Mouse (Mus musculus) limb, embryonic 13.5 days (tissue): Measurements from ENCODE around the gene Fxyd3. TPM values are rescaled to one million over a fixed set of nuclear protein-coding genes. Genes with fewer than 3 reads are reported as not detected.

ENCODE experiments used
- ATAC-seq: fragments of 200-750 bp; cut with Nextera tagmentation; 2 replicates; pipeline ENCODE4 v1.8.0; 2017; ENCODE audit warnings: low read depth, moderate number of reproducible peaks, moderate TSS enrichment; ENCODE audit not compliant: low FRiP score
- H3K27ac ChIP-seq: fragments of 300-500 bp; sonication (generic); 2 replicates; pipeline ENCODE4 v1.5.1; 2015; ENCODE audit warnings: inconsistent platforms, mild to moderate bottlenecking, moderate library complexity
- H3K27me3 ChIP-seq: fragments of 300-500 bp; sonication (generic); 2 replicates; pipeline ENCODE4 v1.6.1; 2015; ENCODE audit warnings: mild to moderate bottlenecking, inconsistent platforms
- H3K36me3 ChIP-seq: fragments of 300-500 bp; sonication (generic); 2 replicates; pipeline ENCODE4 v1.6.1; 2015; ENCODE audit warnings: inconsistent platforms, mild to moderate bottlenecking, moderate library complexity
- H3K4me1 ChIP-seq: fragments of 300-500 bp; sonication (generic); 2 replicates; pipeline ENCODE4 v1.6.1; 2015; ENCODE audit warnings: inconsistent platforms
- H3K4me2 ChIP-seq: fragments of 300-500 bp; sonication (generic); replicated peaks from 2 replicates; pipeline ENCODE4 v1.6.1; 2015; ENCODE audit warnings: inconsistent platforms, mild to moderate bottlenecking, moderate library complexity
- H3K4me3 ChIP-seq: fragments of 300-500 bp; sonication (generic); 2 replicates; pipeline ENCODE4 v1.5.1; 2015; ENCODE audit warnings: moderate library complexity, mild to moderate bottlenecking, inconsistent platforms
- H3K9ac ChIP-seq: fragments of 300-500 bp; sonication (generic); 2 replicates; pipeline ENCODE4 v1.6.1; 2015; ENCODE audit warnings: mild to moderate bottlenecking, inconsistent platforms
- H3K9me3 ChIP-seq: fragments of 300-500 bp; sonication (generic); 2 replicates; pipeline ENCODE4 v1.6.1; 2016; ENCODE audit warnings: inconsistent platforms
- WGBS: fragments of 180-500 bp; shearing (Covaris S2); methylation state at CpG from one replicate; pipeline ENCODE4 v1.1.7; 2015; 5-methylcytosine and 5-hydroxymethylcytosine counted together
- polyA plus RNA-seq: library from polyadenylated mRNA; unstranded; fragments of >200 nt; fragmentation: Nextera tagmentation; extraction: Ambion mirVana; gene quantifications from 2 replicates; pipeline ENCODE4 v1.2.1, GENCODE M21; 2015

The Fxyd3 gene
- polyA plus RNA-seq, result 32.9 and 34.8 TPM in 2 replicates

DNA sequence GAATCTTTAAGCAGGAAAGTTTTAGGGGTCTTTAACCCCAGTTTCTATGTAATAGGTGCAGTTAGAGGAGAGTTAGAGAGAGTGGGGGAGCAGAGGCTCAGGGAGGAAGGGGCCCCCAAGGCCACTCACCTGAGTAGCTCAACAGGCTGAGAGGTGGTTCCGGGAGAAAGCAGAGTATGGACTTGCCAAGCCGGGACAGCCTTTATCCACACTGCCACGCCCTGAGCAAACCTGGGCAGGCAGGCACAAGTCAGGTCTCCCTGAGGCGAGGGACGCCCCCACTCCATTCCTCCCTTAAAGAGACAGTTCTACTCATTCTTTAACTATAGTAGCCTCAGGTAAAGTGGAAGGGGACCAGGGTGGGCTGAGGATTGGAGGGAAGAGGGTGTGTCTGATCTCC is at the start of gene Fxyd3:
Fxyd3 (minus strand) TSS at position 213 of the 400 bp plus-strand sequence.
- no peaks in the 10 kb centered on the region for H3K36me3 ChIP-seq
- WGBS, result 43% methylated on average over 5 of the region's 5 CpGs
- peaks cover 23% of the 10 kb centered on the region for H3K4me1 ChIP-seq
- no peaks in the 10 kb centered on the region for H3K9me3 ChIP-seq
- no peaks in the 10 kb centered on the region for H3K27me3 ChIP-seq
- peak within 1 kb of the TSS; percentile 7; the same call in 1 of the 2 replicates for H3K4me3 ChIP-seq
- H3K27ac ChIP-seq, result peak within 1 kb of the TSS; percentile 40; the same call in 1 of the 2 replicates
- ATAC-seq, result no peak
- no peak within 1 kb of the TSS for H3K9ac ChIP-seq
- peak within 1 kb of the TSS; percentile 41 for H3K4me2 ChIP-seq

DNA sequence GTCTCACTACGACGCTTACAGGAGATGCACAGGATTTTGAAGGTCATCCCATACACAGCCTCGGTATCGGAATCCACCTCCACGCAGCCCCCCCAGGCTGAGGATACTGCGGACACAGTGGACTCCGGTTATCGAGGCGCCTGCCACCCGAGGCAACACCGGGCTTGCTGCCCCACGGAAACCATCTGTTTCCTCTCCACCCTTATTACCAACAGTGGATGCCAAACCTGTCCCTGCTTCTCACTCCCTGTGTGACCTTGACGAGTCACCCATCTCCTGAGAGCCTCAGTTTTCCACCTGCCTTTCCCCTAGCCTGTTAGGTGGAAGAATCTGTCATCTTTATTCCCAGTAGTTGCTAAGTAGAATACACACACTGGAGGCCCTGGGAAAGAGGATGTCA is 48.6 kb upstream of the Fxyd3 start:
- H3K4me1 ChIP-seq, result peaks cover 13% of the 10 kb centered on the region
- H3K9ac ChIP-seq, result no peak overlapping the region
- WGBS, result 86% methylated on average over 13 of the region's 13 CpGs
- peaks cover 54% of the 10 kb centered on the region for H3K27me3 ChIP-seq
- no peak for ATAC-seq
- H3K4me3 ChIP-seq, result no peak overlapping the region
- no peak overlapping the region; the same call in 1 of the 2 replicates for H3K4me2 ChIP-seq
- H3K9me3 ChIP-seq, result no peaks in the 10 kb centered on the region
- no peak overlapping the region for H3K27ac ChIP-seq
- H3K36me3 ChIP-seq, result peaks cover 19% of the 10 kb centered on the region

DNA sequence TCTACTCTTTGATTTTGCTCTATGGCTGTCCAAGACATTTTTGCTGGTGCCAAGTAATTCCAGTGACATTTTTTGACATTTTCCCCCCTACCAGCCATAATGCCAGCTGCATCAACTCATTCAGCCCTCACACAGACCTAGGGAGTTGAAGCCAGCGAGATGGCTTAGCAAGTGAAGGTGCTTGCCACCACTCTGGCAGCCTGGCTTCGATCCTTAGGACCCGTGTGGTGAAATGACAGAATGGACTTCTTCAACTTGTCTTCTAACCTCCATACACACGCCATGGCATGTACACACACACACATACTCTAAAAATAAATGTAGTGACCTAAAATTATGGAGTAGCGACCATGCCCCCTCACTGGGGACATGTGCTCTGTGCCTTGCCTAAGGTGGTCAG is 47.9 kb upstream of the Fxyd3 start:
- ATAC-seq, result no peak
- Histone ChIP-seq H3K4me2 (no peak overlapping the region), H3K27ac (no peak overlapping the region), H3K4me1 (peaks cover 13% of the 10 kb centered on the region), H3K4me3 (no peak overlapping the region), H3K9ac (no peak overlapping the region), H3K36me3 (peaks cover 11% of the 10 kb centered on the region), H3K27me3 (peaks cover 54% of the 10 kb centered on the region), H3K9me3 (no peaks in the 10 kb centered on the region)
- 87% methylated on average over 5 of the region's 5 CpGs for WGBS

DNA sequence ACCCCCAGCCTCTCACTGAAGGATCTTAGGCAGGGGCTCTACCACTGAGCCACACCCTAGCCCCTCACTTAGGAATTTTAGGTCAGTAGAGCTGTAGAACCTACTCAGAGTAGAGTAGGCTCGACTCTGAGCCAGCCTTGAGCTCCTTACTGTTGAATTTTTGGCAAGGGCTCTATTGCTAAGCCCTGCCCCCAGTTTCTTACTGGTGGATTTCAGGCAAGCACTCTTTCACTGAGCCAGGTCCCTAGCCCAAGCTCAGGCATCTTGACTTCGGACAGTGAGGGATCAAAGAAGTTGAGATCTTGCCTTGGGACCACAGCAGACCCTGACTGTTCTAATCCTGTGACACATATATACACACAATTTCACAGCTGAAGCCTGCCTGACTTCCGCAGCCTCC is 47.2 kb upstream of the Fxyd3 start:
- H3K4me1 ChIP-seq, result peaks cover 13% of the 10 kb centered on the region
- H3K9me3 ChIP-seq, result no peaks in the 10 kb centered on the region
- H3K36me3 ChIP-seq, result peaks cover 4% of the 10 kb centered on the region
- 80% methylated on average over 3 of the region's 3 CpGs for WGBS
- no peak overlapping the region for H3K4me3 ChIP-seq
- H3K27me3 ChIP-seq, result peaks cover 50% of the 10 kb centered on the region
- no peak overlapping the region for H3K9ac ChIP-seq
- ATAC-seq, result no peak
- H3K4me2 ChIP-seq, result no peak overlapping the region
- no peak overlapping the region for H3K27ac ChIP-seq

DNA sequence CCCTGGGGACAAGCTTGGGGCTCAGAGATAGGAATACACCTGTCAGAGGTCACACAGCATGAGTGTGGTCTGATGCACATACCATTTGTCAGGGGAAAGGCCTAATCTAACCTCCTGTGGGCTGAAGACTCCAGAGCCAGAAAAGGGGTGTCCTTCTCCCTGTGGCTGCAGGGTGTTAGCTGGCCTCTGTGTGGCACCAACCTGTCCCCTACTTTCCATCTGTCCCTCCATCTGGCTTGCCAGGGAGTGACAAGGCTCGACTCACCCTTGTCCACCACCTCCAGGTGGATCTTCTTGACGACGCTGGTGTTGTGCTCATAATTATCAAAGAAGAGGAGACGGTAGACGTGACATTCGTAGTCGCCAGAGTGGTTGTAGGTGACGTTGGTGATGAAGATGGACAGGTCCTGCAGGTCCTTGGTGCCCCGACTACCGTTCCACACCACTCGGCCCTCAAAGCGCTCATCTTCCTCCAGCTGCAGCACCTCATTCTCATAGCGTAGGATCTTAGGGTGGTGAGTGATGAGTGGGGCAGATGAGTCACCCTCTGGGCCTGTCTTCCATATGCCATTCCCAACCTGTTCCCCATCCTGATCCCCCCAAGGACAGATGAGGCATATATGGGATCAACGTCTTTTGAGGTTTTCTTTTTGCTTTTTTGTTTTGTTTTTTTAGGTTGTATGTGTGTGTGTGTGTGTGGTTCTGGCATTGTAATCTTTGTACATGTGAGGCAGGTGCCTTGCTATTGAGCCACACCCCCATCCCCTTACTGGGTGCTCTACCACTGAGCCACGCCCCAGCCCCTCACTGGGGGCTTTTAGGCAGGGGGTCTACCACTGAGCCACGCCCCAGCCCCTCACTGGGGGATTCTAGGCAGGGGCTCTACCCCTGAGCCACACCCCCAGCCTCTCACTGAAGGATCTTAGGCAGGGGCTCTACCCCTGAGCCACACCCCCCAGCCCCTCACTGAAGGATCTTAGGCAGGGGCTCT is 46.4 kb upstream of the Fxyd3 start:
- H3K4me3 ChIP-seq, result no peak overlapping the region
- no peak overlapping the region for H3K4me2 ChIP-seq
- no peak overlapping the region for H3K9ac ChIP-seq
- no peak overlapping the region for H3K27ac ChIP-seq
- peaks cover 8% of the 10 kb centered on the region for H3K4me1 ChIP-seq
- no peak for ATAC-seq
- 89% methylated on average over 16 of the region's 16 CpGs for WGBS
- H3K36me3 ChIP-seq, result no peaks in the 10 kb centered on the region
- H3K9me3 ChIP-seq, result no peaks in the 10 kb centered on the region
- peaks cover 42% of the 10 kb centered on the region for H3K27me3 ChIP-seq

DNA sequence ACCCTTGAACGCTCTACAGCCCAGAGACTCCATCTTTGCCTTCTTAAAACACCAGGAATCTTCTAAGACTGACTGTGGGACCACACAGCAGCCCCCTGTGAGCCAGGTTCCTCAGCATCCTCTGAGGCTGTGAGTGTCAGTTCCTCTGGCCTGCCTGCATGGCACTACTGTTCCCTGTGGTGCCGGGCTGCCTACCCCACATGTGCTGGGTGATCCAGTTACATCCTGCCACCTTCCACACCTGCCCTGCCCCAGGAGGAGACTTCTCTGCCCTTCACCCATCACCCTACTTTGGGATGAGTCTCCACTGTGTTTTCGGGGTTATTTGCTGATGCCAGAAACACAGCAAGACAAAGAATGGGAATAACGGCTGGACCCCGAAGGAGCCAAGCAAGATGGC is 43.1 kb upstream of the Fxyd3 start:
- Histone ChIP-seq H3K27me3 (peaks cover 8% of the 10 kb centered on the region), H3K36me3 (no peaks in the 10 kb centered on the region), H3K4me3 (no peak overlapping the region), H3K4me1 (peaks cover 10% of the 10 kb centered on the region), H3K27ac (no peak overlapping the region), H3K9ac (no peak overlapping the region), H3K9me3 (no peaks in the 10 kb centered on the region), H3K4me2 (no peak overlapping the region)
- no peak for ATAC-seq
- WGBS, result 78% methylated on average over 5 of the region's 5 CpGs

DNA sequence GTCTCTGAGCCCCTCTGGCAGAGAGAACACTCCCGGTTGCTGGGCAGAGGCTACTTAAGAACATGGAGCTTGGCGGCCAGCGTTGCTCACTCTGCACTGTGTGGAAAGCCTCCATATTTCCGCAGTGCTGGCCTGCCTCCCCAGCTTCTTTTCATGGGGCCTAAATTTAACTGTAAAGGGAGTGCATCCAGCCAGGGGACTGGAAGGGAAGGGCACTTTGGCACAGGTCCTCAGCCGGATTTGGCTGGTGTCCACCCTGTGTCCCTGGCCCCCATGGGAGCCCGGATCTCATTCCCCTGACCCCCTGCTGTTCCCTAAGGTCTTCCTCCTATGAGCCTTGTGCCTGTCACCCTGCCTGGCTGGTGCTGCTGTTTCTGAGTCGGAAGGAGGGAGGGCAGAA is 42.0 kb upstream of the Fxyd3 start:
- WGBS, result 80% methylated on average over 7 of the region's 7 CpGs
- no peaks in the 10 kb centered on the region for H3K9me3 ChIP-seq
- H3K9ac ChIP-seq, result no peak overlapping the region
- H3K36me3 ChIP-seq, result no peaks in the 10 kb centered on the region
- no peak overlapping the region for H3K4me2 ChIP-seq
- no peaks in the 10 kb centered on the region for H3K27me3 ChIP-seq
- peaks cover 10% of the 10 kb centered on the region for H3K4me1 ChIP-seq
- no peak overlapping the region for H3K4me3 ChIP-seq
- no peak overlapping the region for H3K27ac ChIP-seq
- no peak for ATAC-seq

DNA sequence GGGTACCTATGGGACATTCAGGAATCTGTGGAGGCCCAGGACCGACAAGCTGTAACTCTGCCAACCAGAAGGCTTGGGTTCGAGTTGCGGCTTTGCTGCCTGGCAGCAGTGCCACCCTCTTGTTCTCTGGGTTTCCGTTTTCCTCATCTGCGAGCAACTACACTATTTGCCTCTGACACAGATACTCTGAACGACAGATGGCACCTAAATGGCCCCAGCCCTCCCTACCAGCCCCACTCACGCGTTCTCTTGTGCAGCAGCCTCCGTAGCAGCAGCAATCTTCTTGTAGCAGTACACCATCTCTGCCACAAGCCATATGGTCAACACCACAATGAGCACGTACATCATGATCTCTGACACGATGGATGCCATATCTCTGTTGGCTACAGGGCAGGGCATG is 41.0 kb upstream of the Fxyd3 start:
- Histone ChIP-seq H3K27me3 (no peaks in the 10 kb centered on the region), H3K27ac (no peak overlapping the region), H3K4me1 (peaks cover 10% of the 10 kb centered on the region), H3K4me3 (no peak overlapping the region), H3K4me2 (no peak overlapping the region), H3K9ac (no peak overlapping the region), H3K36me3 (no peaks in the 10 kb centered on the region), H3K9me3 (no peaks in the 10 kb centered on the region)
- no peak for ATAC-seq
- WGBS, result 85% methylated on average over 11 of the region's 11 CpGs

DNA sequence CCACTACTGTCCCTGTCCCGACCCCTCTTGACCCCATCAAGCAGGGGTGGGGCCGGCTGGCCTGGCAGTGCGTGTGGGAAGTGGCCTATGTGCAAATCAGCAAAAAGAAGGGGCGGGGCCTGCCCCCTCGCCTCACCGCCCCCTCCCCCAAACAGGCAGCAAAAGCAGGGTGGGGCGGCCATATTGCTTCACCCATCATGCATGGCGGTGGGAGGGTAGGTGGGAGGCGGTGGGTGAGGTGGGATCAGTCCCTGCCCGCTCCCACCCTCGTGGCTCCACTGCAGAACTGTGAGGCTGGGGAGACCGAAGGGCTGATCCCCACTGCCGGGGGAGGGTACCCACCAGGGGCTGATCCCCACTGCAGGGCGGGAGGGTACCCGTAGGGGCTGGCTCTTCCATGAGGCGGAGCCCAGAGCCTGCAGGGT is 40.2 kb upstream of the Fxyd3 start:
- Histone ChIP-seq H3K36me3 (no peaks in the 10 kb centered on the region), H3K9me3 (no peaks in the 10 kb centered on the region), H3K9ac (no peak overlapping the region), H3K4me2 (no peak overlapping the region), H3K27ac (no peak overlapping the region), H3K4me3 (no peak overlapping the region), H3K4me1 (peaks cover 10% of the 10 kb centered on the region), H3K27me3 (no peaks in the 10 kb centered on the region)
- 51% methylated on average over 16 of the region's 16 CpGs for WGBS
- ATAC-seq, result no peak

DNA sequence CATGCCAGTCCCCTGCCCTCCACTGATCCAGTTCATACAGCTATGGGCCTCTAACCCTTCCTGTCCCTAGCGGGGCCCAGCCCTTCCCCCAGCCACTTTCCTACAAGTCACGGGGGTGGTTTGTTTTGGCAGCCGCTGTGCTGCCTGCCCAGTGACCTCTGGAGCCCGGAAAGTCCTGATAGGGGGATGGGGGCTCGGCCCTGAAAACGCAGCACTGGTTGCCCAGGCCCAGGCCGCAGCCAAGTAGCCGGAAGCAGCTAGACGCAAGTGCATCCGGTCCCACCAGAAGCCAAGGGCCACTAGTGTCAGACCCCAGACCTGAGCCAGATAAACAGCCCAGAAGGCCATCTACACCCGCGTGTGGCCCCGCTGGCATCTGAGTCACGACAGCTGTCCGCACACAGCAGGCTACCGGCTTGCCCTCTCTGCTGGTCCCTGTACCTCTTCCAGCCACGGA is 39.1 kb upstream of the Fxyd3 start:
- WGBS, result 29% methylated on average over 17 of the region's 17 CpGs
- Histone ChIP-seq H3K9me3 (no peaks in the 10 kb centered on the region), H3K4me2 (peak overlapping the region; percentile 45), H3K4me1 (peaks cover 10% of the 10 kb centered on the region), H3K27ac (no peak overlapping the region), H3K36me3 (no peaks in the 10 kb centered on the region), H3K4me3 (no peak overlapping the region; the same call in 1 of the 2 replicates), H3K27me3 (no peaks in the 10 kb centered on the region), H3K9ac (no peak overlapping the region)
- 0 out of 2 replicates have a peak, but pooled peaks have one; percentile 30 for ATAC-seq

DNA sequence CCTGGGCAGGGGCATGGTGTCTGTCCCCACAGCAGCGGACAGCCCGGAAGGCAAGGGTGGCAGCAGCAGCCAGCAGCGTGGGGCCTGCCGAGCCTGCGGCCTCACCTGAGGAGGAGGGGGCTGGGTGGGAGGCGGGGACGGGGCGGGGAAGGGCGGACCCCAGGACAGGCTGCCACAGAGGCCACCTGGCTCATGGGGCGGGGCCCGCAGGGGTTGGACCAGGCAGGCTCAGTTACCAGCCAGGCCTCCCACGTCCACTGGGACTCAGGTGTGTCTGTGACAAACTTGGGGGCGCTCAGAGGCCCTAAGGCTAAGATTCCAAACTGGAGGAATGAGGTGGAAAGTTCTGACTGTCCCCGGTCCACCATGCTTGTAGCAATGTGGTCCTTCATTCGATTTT is 38.7 kb upstream of the Fxyd3 start, which contains the start of gene Hpn:
Hpn (minus strand) TSS at position 109 of the 400 bp plus-strand sequence.
- H3K9ac ChIP-seq, result peak within 1 kb of the TSS; percentile 39; the same call in 1 of the 2 replicates
- ATAC-seq, result no peak

DNA sequence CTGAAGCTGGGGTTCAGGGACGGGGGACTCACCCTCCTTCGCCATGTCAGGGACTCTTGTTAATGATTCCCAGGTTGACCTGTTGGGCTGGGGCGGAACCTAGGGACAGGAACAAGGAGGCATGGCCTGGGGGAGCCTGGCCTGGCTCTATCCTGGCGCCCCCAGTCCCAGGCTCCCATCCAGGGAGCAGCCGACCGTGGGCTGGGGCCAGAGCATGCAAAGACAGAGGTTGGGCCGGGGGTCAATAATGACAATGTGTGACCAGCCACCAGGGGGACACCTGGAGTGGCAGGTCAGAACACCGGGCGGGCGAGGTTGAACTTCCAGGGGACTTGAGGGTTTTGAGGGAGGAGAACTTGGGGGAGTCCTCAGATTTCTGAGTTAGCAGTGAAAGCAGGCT is 38.1 kb upstream of the Fxyd3 start:
- no peak for ATAC-seq
- H3K4me2 ChIP-seq, result peak overlapping the region; percentile 45
- H3K27ac ChIP-seq, result no peak overlapping the region
- H3K36me3 ChIP-seq, result no peaks in the 10 kb centered on the region
- peaks cover 10% of the 10 kb centered on the region for H3K4me1 ChIP-seq
- peak overlapping the region; percentile 39; the same call in 1 of the 2 replicates for H3K9ac ChIP-seq
- 48% methylated on average over 10 of the region's 10 CpGs for WGBS
- no peaks in the 10 kb centered on the region for H3K9me3 ChIP-seq
- no peaks in the 10 kb centered on the region for H3K27me3 ChIP-seq
- no peak overlapping the region for H3K4me3 ChIP-seq

More for the DNA sequence above, 38.7 kb upstream of the Fxyd3 start, which contains the start of gene Hpn:
- peak within 1 kb of the TSS; percentile 45 for H3K4me2 ChIP-seq
- H3K36me3 ChIP-seq, result no peaks in the 10 kb centered on the region
- no peaks in the 10 kb centered on the region for H3K27me3 ChIP-seq
- H3K9me3 ChIP-seq, result no peaks in the 10 kb centered on the region
- peak within 1 kb of the TSS; percentile 44; the same call in 1 of the 2 replicates for H3K27ac ChIP-seq
- peaks cover 10% of the 10 kb centered on the region for H3K4me1 ChIP-seq
- 14% methylated on average over 12 of the region's 15 CpGs for whole genome bisulfite sequencing
- H3K4me3 ChIP-seq, result peak within 1 kb of the TSS; percentile 10; the same call in 1 of the 2 replicates
